Mouse (Mus musculus): ENCODE results near the gene Gtsf1. TPM values are rescaled to one million over a fixed set of nuclear protein-coding genes. Genes with fewer than 3 reads are reported as not detected.

The Gtsf1 gene
- polyA plus RNA-seq, 1 experiment from 2014 or later, result not detected

DNA sequence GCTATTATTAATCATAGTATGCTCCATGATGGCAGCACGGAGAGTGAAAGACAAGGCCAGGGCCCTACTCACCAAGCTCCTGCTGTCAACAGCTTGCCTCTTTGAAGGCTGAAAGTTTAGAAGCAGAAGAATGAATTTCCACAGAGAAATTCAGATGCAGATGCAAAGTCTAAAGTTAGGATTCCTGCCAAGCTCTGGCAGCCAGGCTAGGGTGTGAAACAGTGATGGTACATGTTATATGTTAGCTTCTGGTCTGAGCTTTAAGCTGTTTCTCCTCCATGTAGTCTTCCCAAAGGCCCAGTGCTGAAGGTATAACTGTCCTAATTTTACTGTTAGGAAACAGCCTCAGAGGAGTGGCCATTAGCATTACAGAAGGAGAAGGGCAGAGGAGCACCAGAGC, 61.1 kb downstream of the Gtsf1 start:
- H3K36me3 ChIP-seq (ENCODE audit: control insufficient read depth, insufficient read depth, low read length), result no peaks in the 10 kb centered on the region
- no peak overlapping the region for H3K9ac ChIP-seq (ENCODE audit: low read length)
- ATAC-seq (ENCODE audit: low read depth), result no peak
- no peak overlapping the region for H3K4me3 ChIP-seq (ENCODE audit: low read length)
- H3K4me1 ChIP-seq (replicated peaks; ENCODE audit: control insufficient read depth, insufficient read depth, low read length), result peaks cover 16% of the 10 kb centered on the region; the same call in 1 of the 2 replicates
- H3K27me3 ChIP-seq (ENCODE audit: control insufficient read depth, insufficient read depth, low read depth, low read length), result no peaks in the 10 kb centered on the region
- H3K4me2 ChIP-seq (ENCODE audit: low read depth, low read length), result no peak overlapping the region
- WGBS, result 56% methylated on average over 1 of the region's 1 CpGs
- no peak overlapping the region for H3K27ac ChIP-seq (ENCODE audit: low read length)
- no peaks in the 10 kb centered on the region for H3K9me3 ChIP-seq (ENCODE audit: control insufficient read depth, low read length)

DNA sequence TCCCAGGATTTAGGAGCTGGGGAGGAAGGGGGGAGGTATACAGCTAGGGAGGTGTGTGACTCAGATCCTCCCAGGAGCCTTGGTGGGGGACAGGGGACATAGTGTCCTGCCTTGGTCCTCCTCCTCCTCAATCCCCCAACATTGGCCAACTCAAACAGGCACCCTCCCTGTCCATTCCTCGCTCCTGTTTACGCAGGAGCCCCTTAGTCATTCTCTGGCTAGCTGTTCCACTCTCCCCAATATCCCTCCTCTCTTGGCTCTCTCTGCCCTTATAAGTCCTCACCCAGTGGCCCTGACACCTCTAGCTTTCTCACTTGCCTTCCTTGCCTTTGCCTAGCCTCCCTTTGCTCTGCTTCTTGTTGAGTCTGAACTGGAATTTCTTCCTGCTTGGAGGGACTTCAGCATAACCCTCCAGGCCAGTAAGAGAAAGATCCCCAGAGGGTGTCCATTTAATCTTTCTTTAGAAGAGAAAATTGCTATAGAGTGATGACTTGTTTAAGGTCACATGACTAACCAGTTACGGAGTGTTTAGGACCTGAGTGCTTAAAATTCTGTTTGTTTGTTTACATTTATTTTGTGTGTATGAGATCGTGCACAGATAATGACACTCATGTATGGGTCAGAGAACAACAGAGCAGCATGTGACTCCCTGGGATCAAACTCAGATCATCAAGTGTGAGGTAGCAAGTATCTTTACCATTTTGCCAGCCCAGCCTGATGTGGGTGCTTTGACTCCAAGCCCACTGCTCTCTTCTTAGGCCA, 61.9 kb downstream of the Gtsf1 start:
- H3K9ac ChIP-seq (ENCODE audit: low read length), result no peak overlapping the region
- H3K4me2 ChIP-seq (ENCODE audit: low read depth, low read length), result no peak overlapping the region
- H3K36me3 ChIP-seq (ENCODE audit: control insufficient read depth, insufficient read depth, low read length), result no peaks in the 10 kb centered on the region
- H3K27me3 ChIP-seq (ENCODE audit: control insufficient read depth, insufficient read depth, low read depth, low read length), result no peaks in the 10 kb centered on the region
- no peaks in the 10 kb centered on the region for H3K9me3 ChIP-seq (ENCODE audit: control insufficient read depth, low read length)
- H3K27ac ChIP-seq (ENCODE audit: low read length), result no peak overlapping the region
- H3K4me1 ChIP-seq (replicated peaks; ENCODE audit: control insufficient read depth, insufficient read depth, low read length), result peaks cover 16% of the 10 kb centered on the region; the same call in 1 of the 2 replicates
- ATAC-seq (ENCODE audit: low read depth), result no peak
- WGBS, result 69% methylated on average over 4 of the region's 4 CpGs
- H3K4me3 ChIP-seq (ENCODE audit: low read length), result no peak overlapping the region

DNA sequence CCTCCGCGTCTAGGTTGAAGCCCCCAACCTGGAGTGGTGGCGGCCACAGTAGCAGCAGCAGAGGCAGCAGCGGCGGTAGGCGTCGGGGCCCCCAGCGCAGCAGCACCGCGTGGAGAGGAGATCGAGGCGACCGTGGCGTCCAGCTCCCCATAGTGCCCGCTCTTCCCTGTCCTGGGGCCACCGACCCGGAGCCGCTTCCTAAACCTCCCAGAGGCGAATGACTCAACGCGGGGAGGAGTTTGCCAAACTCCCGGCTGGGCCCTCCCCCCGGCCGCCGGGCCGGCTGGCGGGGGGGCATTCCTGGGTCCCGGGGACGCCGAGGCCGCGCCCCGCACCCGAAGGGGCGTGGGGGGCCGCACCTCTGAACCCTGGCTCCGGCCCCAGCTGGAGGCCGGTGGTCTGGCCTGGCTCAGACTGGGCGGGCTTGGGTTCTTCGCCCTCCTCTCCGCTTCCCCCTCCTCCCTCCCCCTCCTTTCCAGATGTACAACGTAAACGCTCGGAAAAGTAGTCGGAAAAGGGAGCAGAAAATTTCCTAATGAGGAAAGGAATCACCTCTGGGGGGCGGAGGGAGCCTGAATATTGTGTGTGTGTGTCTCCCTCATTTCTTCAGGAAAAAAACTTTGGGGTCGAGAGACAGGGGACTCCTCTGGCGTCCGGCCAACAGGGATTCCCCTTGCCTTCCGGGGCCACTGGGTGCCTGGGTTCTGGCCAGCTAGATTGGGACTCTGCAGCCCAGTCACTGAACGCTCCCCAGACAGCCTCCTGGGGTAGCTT, 63.7 kb downstream of the Gtsf1 start, which contains the start of gene Itga5:
TSS of gene Itga5 (minus strand) at position 388 of the 774 bp plus-strand sequence.
- Histone ChIP-seq H3K9me3 (ENCODE audit: control insufficient read depth, low read length) (no peaks in the 10 kb centered on the region), H3K27me3 (ENCODE audit: control insufficient read depth, insufficient read depth, low read depth, low read length) (no peaks in the 10 kb centered on the region), H3K36me3 (ENCODE audit: control insufficient read depth, insufficient read depth, low read length) (no peaks in the 10 kb centered on the region), H3K4me1 (replicated peaks; ENCODE audit: control insufficient read depth, insufficient read depth, low read length) (peaks cover 16% of the 10 kb centered on the region; the same call in 1 of the 2 replicates), H3K4me2 (ENCODE audit: low read depth, low read length) (peak within 1 kb of the TSS; percentile 86), H3K9ac (ENCODE audit: low read length) (peak within 1 kb of the TSS; percentile 94), H3K4me3 (ENCODE audit: low read length) (peak within 1 kb of the TSS; percentile 85), H3K27ac (ENCODE audit: low read length) (peak within 1 kb of the TSS; percentile 78)
- WGBS, result under 1% methylated on average over 48 of the region's 51 CpGs
- peak; percentile 86 for ATAC-seq (ENCODE audit: low read depth)

DNA sequence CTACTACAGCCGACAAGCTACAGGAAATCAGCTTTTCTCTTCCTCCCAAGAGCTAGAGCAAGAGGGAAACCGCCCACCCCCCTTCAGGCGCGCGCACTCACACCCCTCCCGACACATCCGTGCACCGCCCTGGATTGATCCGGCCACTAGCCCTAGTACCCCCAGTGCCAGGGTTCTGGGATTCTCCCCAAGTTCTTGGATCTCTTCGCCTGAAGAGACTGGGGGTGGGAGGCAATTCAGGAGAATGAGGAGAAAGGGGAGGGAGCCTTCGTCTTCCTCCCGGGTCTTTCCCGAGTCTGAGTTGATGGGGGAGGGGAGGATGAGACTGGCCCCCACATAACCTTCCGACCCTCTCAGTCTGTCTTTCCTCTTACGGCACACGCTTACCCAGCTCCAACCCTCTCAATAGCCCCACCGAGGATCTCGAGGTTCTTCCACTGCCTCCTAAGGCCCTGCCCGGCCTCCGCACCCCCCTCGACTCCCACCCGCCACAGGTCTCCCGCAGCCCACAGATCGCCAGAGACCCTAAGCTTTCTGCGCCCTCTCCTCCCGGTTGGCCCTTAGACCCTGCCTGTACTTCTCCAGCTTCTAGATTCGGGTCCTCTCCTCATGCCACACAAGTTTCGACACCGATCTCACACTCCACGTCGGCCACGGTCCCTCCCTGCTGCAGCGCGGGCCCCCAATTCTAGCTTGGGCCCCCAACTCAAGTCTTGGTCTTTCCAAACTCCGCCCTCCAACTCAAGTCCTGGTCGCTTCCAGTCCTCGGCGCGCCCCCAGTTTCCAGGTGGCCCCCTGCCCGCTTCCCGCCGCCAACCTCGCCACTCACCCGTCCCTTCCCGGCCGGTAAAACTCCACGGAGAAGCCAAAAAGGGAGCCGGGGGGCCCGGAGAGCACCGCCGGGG, 64.5 kb downstream of the Gtsf1 start:
- Histone ChIP-seq H3K27ac (ENCODE audit: low read length) (peak overlapping the region; percentile 78), H3K9me3 (ENCODE audit: control insufficient read depth, low read length) (no peaks in the 10 kb centered on the region), H3K27me3 (ENCODE audit: control insufficient read depth, insufficient read depth, low read depth, low read length) (no peaks in the 10 kb centered on the region), H3K4me3 (ENCODE audit: low read length) (peak overlapping the region; percentile 85), H3K9ac (ENCODE audit: low read length) (peak overlapping the region; percentile 94), H3K4me1 (replicated peaks; ENCODE audit: control insufficient read depth, insufficient read depth, low read length) (peaks cover 17% of the 10 kb centered on the region; the same call in 1 of the 2 replicates), H3K36me3 (ENCODE audit: control insufficient read depth, insufficient read depth, low read length) (no peaks in the 10 kb centered on the region), H3K4me2 (ENCODE audit: low read depth, low read length) (peak overlapping the region; percentile 86)
- under 1% methylated on average over 51 of the region's 51 CpGs for WGBS
- peak; percentile 48 for ATAC-seq (ENCODE audit: low read depth)

GRCm38 (mm10) chr15:103364761-103365160, 65.5 kb downstream of the Gtsf1 start:
- 32% methylated on average over 4 of the region's 4 CpGs for WGBS
- H3K9ac ChIP-seq (ENCODE audit: low read length), result peak overlapping the region; percentile 94
- H3K27ac ChIP-seq (ENCODE audit: low read length), result no peak overlapping the region
- peak overlapping the region; percentile 86 for H3K4me2 ChIP-seq (ENCODE audit: low read depth, low read length)
- H3K4me3 ChIP-seq (ENCODE audit: low read length), result peak overlapping the region; percentile 85
- ATAC-seq (ENCODE audit: low read depth), result no peak
- H3K9me3 ChIP-seq (ENCODE audit: control insufficient read depth, low read length), result no peaks in the 10 kb centered on the region
- no peaks in the 10 kb centered on the region for H3K36me3 ChIP-seq (ENCODE audit: control insufficient read depth, insufficient read depth, low read length)
- peaks cover 20% of the 10 kb centered on the region for H3K4me1 ChIP-seq (replicated peaks; ENCODE audit: control insufficient read depth, insufficient read depth, low read length)
- H3K27me3 ChIP-seq (ENCODE audit: control insufficient read depth, insufficient read depth, low read depth, low read length), result no peaks in the 10 kb centered on the region

DNA sequence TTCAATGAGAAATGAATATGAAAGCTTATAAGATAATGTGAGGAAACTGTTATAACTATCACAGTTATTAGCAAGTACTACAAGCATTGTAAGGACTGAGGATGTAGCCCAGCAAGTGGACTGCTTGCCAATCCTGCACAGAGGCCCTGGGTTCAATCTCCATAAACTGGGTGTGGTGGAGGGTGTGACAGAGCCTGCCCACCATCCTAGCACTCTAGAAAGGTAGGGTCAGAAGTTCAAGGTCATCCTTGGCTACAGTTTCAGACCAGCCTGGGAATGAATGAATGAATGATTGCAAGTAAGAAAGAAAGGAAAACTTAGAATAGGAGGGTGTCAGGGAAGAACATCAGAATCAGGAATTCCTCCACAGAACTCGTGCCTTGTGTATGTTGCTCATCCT, 66.5 kb downstream of the Gtsf1 start:
- Histone ChIP-seq H3K9ac (ENCODE audit: low read length) (no peak overlapping the region), H3K4me1 (replicated peaks; ENCODE audit: control insufficient read depth, insufficient read depth, low read length) (peaks cover 28% of the 10 kb centered on the region), H3K27me3 (ENCODE audit: control insufficient read depth, insufficient read depth, low read depth, low read length) (no peaks in the 10 kb centered on the region), H3K4me2 (ENCODE audit: low read depth, low read length) (no peak overlapping the region), H3K9me3 (ENCODE audit: control insufficient read depth, low read length) (no peaks in the 10 kb centered on the region), H3K36me3 (ENCODE audit: control insufficient read depth, insufficient read depth, low read length) (no peaks in the 10 kb centered on the region), H3K27ac (ENCODE audit: low read length) (no peak overlapping the region), H3K4me3 (ENCODE audit: low read length) (no peak overlapping the region)
- 59% methylated on average over 1 of the region's 1 CpGs for WGBS
- ATAC-seq (ENCODE audit: low read depth), result no peak

DNA sequence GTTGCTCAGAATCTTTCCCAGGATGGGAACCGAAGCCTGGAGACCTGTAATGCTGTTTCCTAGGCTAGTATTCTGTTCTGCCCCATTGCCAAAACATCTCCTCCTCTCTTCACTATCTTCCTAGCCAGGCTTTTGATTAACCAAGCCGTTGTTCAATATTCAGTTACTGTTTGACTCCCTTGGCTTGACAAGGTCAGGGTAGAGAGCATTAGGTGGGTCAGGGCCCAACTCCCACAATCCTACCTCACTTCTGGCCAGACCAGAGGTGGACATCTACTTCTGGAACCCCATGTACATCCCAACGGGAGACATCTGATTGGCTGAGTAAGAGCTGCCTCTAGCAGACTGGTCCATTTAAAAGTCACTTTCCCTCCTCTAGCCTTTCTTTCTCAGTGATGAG, 67.3 kb downstream of the Gtsf1 start:
- Histone ChIP-seq H3K9me3 (ENCODE audit: control insufficient read depth, low read length) (no peaks in the 10 kb centered on the region), H3K4me2 (ENCODE audit: low read depth, low read length) (no peak overlapping the region), H3K4me3 (ENCODE audit: low read length) (no peak overlapping the region), H3K4me1 (replicated peaks; ENCODE audit: control insufficient read depth, insufficient read depth, low read length) (peaks cover 32% of the 10 kb centered on the region), H3K36me3 (ENCODE audit: control insufficient read depth, insufficient read depth, low read length) (no peaks in the 10 kb centered on the region), H3K27ac (ENCODE audit: low read length) (no peak overlapping the region), H3K27me3 (ENCODE audit: control insufficient read depth, insufficient read depth, low read depth, low read length) (no peaks in the 10 kb centered on the region), H3K9ac (ENCODE audit: low read length) (no peak overlapping the region)
- ATAC-seq (ENCODE audit: low read depth), result no peak
- WGBS, result 82% methylated on average over 3 of the region's 3 CpGs

DNA sequence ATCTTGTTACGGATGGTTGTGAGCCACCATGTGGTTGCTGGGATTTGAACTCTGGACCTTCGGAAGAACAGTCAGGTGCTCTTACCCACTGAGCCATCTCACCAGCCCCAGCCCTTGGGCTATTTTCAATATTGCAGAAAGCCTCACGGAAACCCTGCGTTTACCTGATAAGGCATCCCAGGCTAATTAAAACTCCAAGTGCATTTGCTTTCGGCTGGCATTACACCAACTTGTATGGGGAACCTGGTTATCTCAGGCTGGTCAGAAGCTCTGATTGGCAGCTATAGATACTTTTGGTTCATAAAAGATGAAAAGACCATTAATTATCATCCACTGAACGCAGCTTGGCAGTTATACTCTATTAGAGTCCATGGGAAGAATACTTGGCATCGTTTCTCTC, 67.9 kb downstream of the Gtsf1 start:
- Histone ChIP-seq H3K27me3 (ENCODE audit: control insufficient read depth, insufficient read depth, low read depth, low read length) (no peaks in the 10 kb centered on the region), H3K9me3 (ENCODE audit: control insufficient read depth, low read length) (no peaks in the 10 kb centered on the region), H3K4me2 (ENCODE audit: low read depth, low read length) (no peak overlapping the region), H3K27ac (ENCODE audit: low read length) (no peak overlapping the region), H3K36me3 (ENCODE audit: control insufficient read depth, insufficient read depth, low read length) (no peaks in the 10 kb centered on the region), H3K4me3 (ENCODE audit: low read length) (no peak overlapping the region), H3K4me1 (replicated peaks; ENCODE audit: control insufficient read depth, insufficient read depth, low read length) (peaks cover 32% of the 10 kb centered on the region), H3K9ac (ENCODE audit: low read length) (no peak overlapping the region)
- ATAC-seq (ENCODE audit: low read depth), result no peak
- 81% methylated on average over 6 of the region's 7 CpGs for WGBS

Measured in lung, embryonic 16.5 days (tissue).